Mouse (Mus musculus): ENCODE measurements around the gene Adgrb3.

GRCm38 (mm10) chr1:25828971-25829920 is at the start of gene Adgrb3:
- TF ChIP-seq POLR2A (IDR thresholded peaks at IDR 0.05; ENCODE audit: extremely low read depth, insufficient read depth, low read length) = no peak
- TF ChIP-seq CTCF (IDR thresholded peaks at IDR 0.05; ENCODE audit: low read depth, low read length) = no peak
